Mouse (Mus musculus): Measurements from ENCODE around the gene Gm17783. TPM values are rescaled to one million over a fixed set of nuclear protein-coding genes. Genes with fewer than 3 reads are reported as not detected.
"Not testable (repeated sequence)": the region's sequence is repeated elsewhere in the genome, so short reads cannot be mapped to it uniquely, and the experiment has no call there.

Gm17783 gene
- polyA plus RNA-seq, 1 experiment from 2014 or later, result 8.0 TPM

- no peak overlapping the region for H3K4me3 ChIP-seq (ENCODE audit: low read depth, low read length)
- 0 out of 2 replicates have a peak, but pooled peaks cover 3% of the 10 kb centered on the region for H3K4me1 ChIP-seq (replicated peaks; ENCODE audit: control insufficient read depth, insufficient read depth, low read length)
- H3K4me2 ChIP-seq (replicated peaks; ENCODE audit: low read depth), result no peak overlapping the region
- H3K9me3 ChIP-seq (ENCODE audit: control insufficient read depth), result no peaks in the 10 kb centered on the region
- H3K9ac ChIP-seq (ENCODE audit: low read depth, low read length), result no peak overlapping the region
- no peaks in the 10 kb centered on the region for H3K27me3 ChIP-seq (replicated peaks; ENCODE audit: control insufficient read depth, insufficient read depth, low read length)
- no peak for ATAC-seq
- H3K27ac ChIP-seq (ENCODE audit: low read depth, low read length), result no peak overlapping the region
- no peaks in the 10 kb centered on the region for H3K36me3 ChIP-seq (ENCODE audit: control insufficient read depth, insufficient read depth)
- TF ChIP-seq CTCF (IDR thresholded peaks at IDR 0.05; ENCODE audit: low read depth), result no peak
Measured at GRCm38 (mm10) chr16:45542108-45542507, 10.3 kb upstream of the Gm17783 start.

- not testable (repeated sequence) for H3K4me2 ChIP-seq (replicated peaks; ENCODE audit: low read depth); H3K27me3 ChIP-seq (replicated peaks; ENCODE audit: control insufficient read depth, insufficient read depth, low read length); H3K9ac ChIP-seq (ENCODE audit: low read depth, low read length); H3K9me3 ChIP-seq (ENCODE audit: control insufficient read depth); H3K27ac ChIP-seq (ENCODE audit: low read depth, low read length); H3K4me3 ChIP-seq (ENCODE audit: low read depth, low read length); H3K4me1 ChIP-seq (replicated peaks; ENCODE audit: control insufficient read depth, insufficient read depth, low read length); H3K36me3 ChIP-seq (ENCODE audit: control insufficient read depth, insufficient read depth)
- peak; percentile 77 for ATAC-seq
- 49% methylated on average over 1 of the region's 1 CpGs for WGBS
Measured at GRCm38 (mm10) chr16:45538342-45538741, 6.5 kb upstream of the Gm17783 start.

GRCm38 (mm10) chr16:45535009-45535408, 3.2 kb upstream of the Gm17783 start, which contains the start of gene Slc9c1:
Slc9c1 (plus strand) TSS chr16:45535309.
- WGBS, result 93% methylated on average over 5 of the region's 5 CpGs
- Histone ChIP-seq H3K36me3 (ENCODE audit: control insufficient read depth, insufficient read depth) (no peaks in the 10 kb centered on the region), H3K27ac (ENCODE audit: low read depth, low read length) (no peak within 1 kb of the TSS), H3K9me3 (ENCODE audit: control insufficient read depth) (no peaks in the 10 kb centered on the region), H3K4me2 (replicated peaks; ENCODE audit: low read depth) (no peak within 1 kb of the TSS), H3K4me1 (replicated peaks; ENCODE audit: control insufficient read depth, insufficient read depth, low read length) (0 out of 2 replicates have a peak, but pooled peaks cover 3% of the 10 kb centered on the region), H3K27me3 (replicated peaks; ENCODE audit: control insufficient read depth, insufficient read depth, low read length) (no peaks in the 10 kb centered on the region), H3K4me3 (ENCODE audit: low read depth, low read length) (no peak within 1 kb of the TSS), H3K9ac (ENCODE audit: low read depth, low read length) (no peak within 1 kb of the TSS)
- TF ChIP-seq CTCF (IDR thresholded peaks at IDR 0.05; ENCODE audit: low read depth), result no peak
- ATAC-seq, result no peak

- ATAC-seq, result peak; percentile 64
- Histone ChIP-seq H3K4me1 (replicated peaks; ENCODE audit: control insufficient read depth, insufficient read depth, low read length) (0 out of 2 replicates have a peak, but pooled peaks cover 2% of the 10 kb centered on the region), H3K27ac (ENCODE audit: low read depth, low read length) (no peak overlapping the region), H3K4me3 (ENCODE audit: low read depth, low read length) (no peak overlapping the region), H3K9me3 (ENCODE audit: control insufficient read depth) (no peaks in the 10 kb centered on the region), H3K27me3 (replicated peaks; ENCODE audit: control insufficient read depth, insufficient read depth, low read length) (no peaks in the 10 kb centered on the region), H3K4me2 (replicated peaks; ENCODE audit: low read depth) (no peak overlapping the region), H3K9ac (ENCODE audit: low read depth, low read length) (no peak overlapping the region), H3K36me3 (ENCODE audit: control insufficient read depth, insufficient read depth) (0 out of 2 replicates have a peak, but pooled peaks cover 2% of the 10 kb centered on the region)
- no peak for TF ChIP-seq CTCF (IDR thresholded peaks at IDR 0.05; ENCODE audit: low read depth)
- WGBS, result 43% methylated on average over 5 of the region's 5 CpGs
Measured at GRCm38 (mm10) chr16:45525551-45525950, 6.3 kb downstream of the Gm17783 start.

GRCm38 (mm10) chr16:45495326-45495725, 36.5 kb downstream of the Gm17783 start:
- no peaks in the 10 kb centered on the region for H3K36me3 ChIP-seq (ENCODE audit: control insufficient read depth, insufficient read depth)
- no peaks in the 10 kb centered on the region for H3K27me3 ChIP-seq (replicated peaks; ENCODE audit: control insufficient read depth, insufficient read depth, low read length)
- H3K9ac ChIP-seq (ENCODE audit: low read depth, low read length), result no peak overlapping the region
- WGBS, result 74% methylated on average over 1 of the region's 1 CpGs
- no peak for TF ChIP-seq CTCF (IDR thresholded peaks at IDR 0.05; ENCODE audit: low read depth)
- no peak for ATAC-seq
- no peak overlapping the region for H3K4me3 ChIP-seq (ENCODE audit: low read depth, low read length)
- no peak overlapping the region for H3K27ac ChIP-seq (ENCODE audit: low read depth, low read length)
- no peaks in the 10 kb centered on the region for H3K4me1 ChIP-seq (replicated peaks; ENCODE audit: control insufficient read depth, insufficient read depth, low read length)
- H3K9me3 ChIP-seq (ENCODE audit: control insufficient read depth), result no peaks in the 10 kb centered on the region
- H3K4me2 ChIP-seq (replicated peaks; ENCODE audit: low read depth), result no peak overlapping the region

- no peak within 1 kb of the TSS for H3K4me3 ChIP-seq (ENCODE audit: low read depth, low read length)
- H3K9ac ChIP-seq (ENCODE audit: low read depth, low read length), result no peak within 1 kb of the TSS
- WGBS, result 40% methylated on average over 5 of the region's 5 CpGs
- H3K4me2 ChIP-seq (replicated peaks; ENCODE audit: low read depth), result peak within 1 kb of the TSS; percentile 41
- ATAC-seq, result peak; percentile 51
- H3K9me3 ChIP-seq (ENCODE audit: control insufficient read depth), result no peaks in the 10 kb centered on the region
- H3K4me1 ChIP-seq (replicated peaks; ENCODE audit: control insufficient read depth, insufficient read depth, low read length), result no peaks in the 10 kb centered on the region
- no peak for TF ChIP-seq CTCF (IDR thresholded peaks at IDR 0.05; ENCODE audit: low read depth)
- no peaks in the 10 kb centered on the region for H3K27me3 ChIP-seq (replicated peaks; ENCODE audit: control insufficient read depth, insufficient read depth, low read length)
- H3K36me3 ChIP-seq (ENCODE audit: control insufficient read depth, insufficient read depth), result no peaks in the 10 kb centered on the region
- H3K27ac ChIP-seq (ENCODE audit: low read depth, low read length), result no peak within 1 kb of the TSS
Measured at GRCm38 (mm10) chr16:45492927-45493326, 38.9 kb downstream of the Gm17783 start, which contains the start of gene Gm609. Gm609 (minus strand) TSS chr16:45492969.

GRCm38 (mm10) chr16:45476991-45477390, 54.9 kb downstream of the Gm17783 start:
- Histone ChIP-seq H3K4me3 (ENCODE audit: low read depth, low read length) (no peak overlapping the region), H3K4me1 (replicated peaks; ENCODE audit: control insufficient read depth, insufficient read depth, low read length) (no peaks in the 10 kb centered on the region), H3K4me2 (replicated peaks; ENCODE audit: low read depth) (no peak overlapping the region), H3K27me3 (replicated peaks; ENCODE audit: control insufficient read depth, insufficient read depth, low read length) (no peaks in the 10 kb centered on the region), H3K9me3 (ENCODE audit: control insufficient read depth) (no peaks in the 10 kb centered on the region), H3K36me3 (ENCODE audit: control insufficient read depth, insufficient read depth) (no peaks in the 10 kb centered on the region), H3K27ac (ENCODE audit: low read depth, low read length) (no peak overlapping the region), H3K9ac (ENCODE audit: low read depth, low read length) (no peak overlapping the region)
- no peak for ATAC-seq
- no peak for TF ChIP-seq CTCF (IDR thresholded peaks at IDR 0.05; ENCODE audit: low read depth)

GRCm38 (mm10) chr16:45471836-45472235, 60.0 kb downstream of the Gm17783 start:
- 50% methylated on average over 3 of the region's 3 CpGs for WGBS

More at GRCm38 (mm10) chr16:45471836-45472235, 60.0 kb downstream of the Gm17783 start:
- not testable (repeated sequence) for ATAC-seq; H3K36me3 ChIP-seq (ENCODE audit: control insufficient read depth, insufficient read depth); H3K4me3 ChIP-seq (ENCODE audit: low read depth, low read length); H3K4me1 ChIP-seq (replicated peaks; ENCODE audit: control insufficient read depth, insufficient read depth, low read length); H3K27ac ChIP-seq (ENCODE audit: low read depth, low read length); H3K9ac ChIP-seq (ENCODE audit: low read depth, low read length); H3K9me3 ChIP-seq (ENCODE audit: control insufficient read depth); H3K27me3 ChIP-seq (replicated peaks; ENCODE audit: control insufficient read depth, insufficient read depth, low read length); H3K4me2 ChIP-seq (replicated peaks; ENCODE audit: low read depth)

Measured in intestine, postnatal 0 days (tissue).